Mouse (Mus musculus) urinary bladder, adult 18-20 months (tissue): ENCODE data around the gene Neu3.
"Not testable (repeated sequence)": the region's sequence is repeated elsewhere in the genome, so short reads cannot be mapped to it uniquely, and the experiment has no call there.

Experiments used
- DNase-seq, 2 experiments: peaks; one replicate each; pipeline ENCODE4 v3.0.0; 2022; ENCODE audit warnings: low spot score in 2 of 2, mixed read lengths in 2 of 2

Gene Neu3

DNA sequence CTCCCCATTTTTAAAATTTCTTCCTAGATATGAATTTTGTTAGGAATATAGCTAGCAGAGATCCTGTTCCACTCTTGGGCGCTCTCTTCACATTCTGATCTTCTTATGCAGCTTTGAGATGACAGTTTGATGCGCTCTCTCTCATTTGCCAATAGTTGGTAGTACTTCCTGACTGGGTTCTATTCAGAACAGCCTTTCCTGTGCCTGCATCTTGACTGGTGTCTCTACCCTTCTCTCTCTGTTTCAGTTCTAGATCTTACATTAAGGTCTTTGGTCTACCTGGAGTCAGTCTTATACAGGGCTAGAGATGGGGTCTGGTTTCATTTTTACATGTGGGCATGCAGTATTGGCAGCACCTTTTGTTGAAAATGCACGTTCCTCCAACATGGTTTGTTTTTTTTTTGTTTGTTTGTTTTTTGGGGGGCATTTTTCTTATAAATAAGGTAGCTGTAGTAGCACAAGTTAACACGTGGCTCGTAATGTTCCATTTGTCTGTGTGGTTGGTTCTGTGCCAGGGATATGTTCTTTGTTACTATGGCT, 6.2 kb upstream of the Neu3 start:
- no peak for DNase-seq

DNA sequence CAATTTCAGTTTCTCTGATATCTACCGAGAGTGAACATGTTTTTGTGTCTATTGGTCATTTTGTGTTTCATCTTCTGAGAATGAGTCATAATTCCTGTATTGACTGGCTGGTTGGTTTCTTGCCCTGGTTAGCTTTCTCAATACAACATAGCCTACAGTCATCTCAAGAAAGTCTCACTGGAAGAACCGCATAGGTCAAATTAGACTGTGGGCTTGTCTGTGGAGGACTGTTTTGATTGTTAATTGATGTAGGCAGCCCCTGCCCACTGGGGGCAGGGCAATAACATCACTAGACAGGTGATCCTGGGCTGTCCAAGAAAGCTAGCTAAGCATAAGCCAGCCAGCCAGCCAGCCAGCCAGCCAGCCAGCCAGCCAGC, 5.6 kb upstream of the Neu3 start:
- no peak for DNase-seq

DNA sequence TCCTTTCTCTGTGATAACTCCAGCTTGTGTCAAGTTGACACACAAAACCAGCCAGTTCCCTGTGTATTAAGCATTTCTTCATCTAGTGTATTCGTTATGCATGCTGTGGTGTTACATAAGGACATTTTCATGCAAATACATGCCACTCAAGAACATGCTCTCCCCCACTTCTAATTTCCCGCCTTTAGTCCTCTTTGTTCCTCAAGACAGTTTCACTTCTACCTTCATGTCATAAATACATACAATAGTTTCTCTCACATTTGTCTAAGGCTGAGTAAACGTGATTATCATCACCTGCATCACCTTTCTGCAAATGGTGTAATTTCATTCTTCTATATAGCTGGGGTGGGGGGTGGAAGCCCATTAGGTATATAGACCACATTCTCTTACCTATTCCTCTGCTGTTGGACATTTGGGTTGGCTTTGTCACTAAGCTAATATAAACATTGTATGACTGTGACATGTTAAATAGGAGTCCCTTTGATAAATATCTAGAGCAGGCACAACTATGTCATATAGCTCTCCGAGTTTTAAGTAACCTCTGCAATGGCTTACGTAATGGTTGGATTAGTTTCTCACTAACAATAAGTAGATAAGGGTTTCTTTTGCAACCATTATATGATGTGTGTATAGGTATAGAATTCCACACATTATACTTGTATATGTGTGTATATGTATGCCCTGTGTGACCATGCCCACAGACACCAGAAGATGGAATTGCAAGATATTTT, 5.1 kb upstream of the Neu3 start:
- no peak for DNase-seq

DNA sequence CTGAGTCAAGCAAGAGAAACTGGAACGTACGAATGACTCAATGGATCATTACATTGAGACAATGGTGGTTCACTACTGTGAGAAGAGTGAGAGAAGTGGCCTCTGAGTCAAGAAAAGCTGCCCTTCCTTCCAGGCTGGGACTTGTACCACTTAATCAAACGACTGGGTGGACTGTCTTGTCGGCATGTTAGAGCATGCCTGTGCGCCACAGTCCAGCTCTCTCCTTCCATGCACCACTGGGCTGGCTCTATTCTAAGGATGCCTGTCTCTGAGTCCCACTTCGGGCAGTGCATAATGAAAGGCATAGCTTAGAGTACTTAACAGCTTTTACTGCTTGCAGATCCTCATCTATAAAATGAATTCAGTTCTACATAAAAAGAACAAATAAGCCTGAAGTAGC, 2.1 kb downstream of the Neu3 start:
- no peak for DNase-seq

DNA sequence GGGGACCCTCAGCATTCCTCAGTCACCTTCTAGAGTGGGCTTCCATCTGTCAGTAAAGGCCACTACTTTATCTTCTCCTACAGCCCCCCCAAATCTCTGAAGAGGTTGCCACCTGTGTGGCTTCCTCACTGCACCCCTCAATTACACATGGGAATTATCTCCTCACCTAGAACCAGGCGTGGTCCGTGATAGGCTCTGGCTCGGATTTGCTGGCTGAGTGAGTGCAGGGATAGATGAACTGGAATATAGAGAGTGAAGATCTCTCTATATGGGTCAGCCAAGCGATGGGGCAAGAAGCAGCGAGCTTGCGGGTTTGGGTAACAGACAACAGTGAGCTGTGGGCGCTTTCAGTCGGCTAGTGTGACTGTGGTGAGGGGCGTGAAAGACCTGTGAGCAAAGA, 2.7 kb downstream of the Neu3 start:
- no peak for DNase-seq

DNA sequence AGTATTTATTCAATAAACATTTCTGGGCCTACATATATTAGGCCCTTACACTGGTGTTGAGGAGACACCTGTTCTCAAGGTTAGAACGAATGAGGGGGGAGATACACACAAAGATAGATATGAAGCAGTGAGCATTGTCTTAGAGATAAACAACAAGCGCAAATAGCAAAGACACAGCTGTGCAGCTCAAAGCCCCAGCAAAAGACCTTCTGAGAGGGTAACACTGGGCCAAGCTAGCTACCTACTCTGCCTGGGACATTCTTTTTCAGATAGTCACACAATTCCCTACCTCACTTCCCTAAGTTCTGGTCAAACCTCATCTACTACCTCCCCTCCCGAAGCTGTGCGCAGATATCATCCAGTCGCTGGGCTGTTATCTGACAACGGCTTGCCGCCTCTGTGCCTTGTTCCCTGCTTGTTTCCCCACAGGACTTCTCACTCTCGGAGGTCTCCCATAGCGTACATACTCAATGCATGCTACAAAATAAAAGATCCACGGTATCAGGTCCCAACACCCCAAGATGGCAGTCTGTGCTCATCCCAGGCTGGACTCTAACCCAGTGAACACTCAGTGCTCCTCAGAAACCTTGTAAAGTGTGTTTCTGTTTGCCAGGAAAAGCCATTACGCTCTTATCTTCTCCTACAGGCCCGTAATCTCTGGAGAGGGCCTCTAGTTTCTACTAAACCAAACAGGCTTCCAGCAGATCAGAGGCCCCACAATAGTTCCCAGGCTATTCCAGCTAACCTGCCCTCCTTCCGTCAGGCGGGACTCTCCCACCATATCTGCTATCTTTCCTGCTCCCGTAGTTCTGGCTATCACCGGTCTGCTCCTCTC, 3.4 kb downstream of the Neu3 start:
- no peak for DNase-seq

DNA sequence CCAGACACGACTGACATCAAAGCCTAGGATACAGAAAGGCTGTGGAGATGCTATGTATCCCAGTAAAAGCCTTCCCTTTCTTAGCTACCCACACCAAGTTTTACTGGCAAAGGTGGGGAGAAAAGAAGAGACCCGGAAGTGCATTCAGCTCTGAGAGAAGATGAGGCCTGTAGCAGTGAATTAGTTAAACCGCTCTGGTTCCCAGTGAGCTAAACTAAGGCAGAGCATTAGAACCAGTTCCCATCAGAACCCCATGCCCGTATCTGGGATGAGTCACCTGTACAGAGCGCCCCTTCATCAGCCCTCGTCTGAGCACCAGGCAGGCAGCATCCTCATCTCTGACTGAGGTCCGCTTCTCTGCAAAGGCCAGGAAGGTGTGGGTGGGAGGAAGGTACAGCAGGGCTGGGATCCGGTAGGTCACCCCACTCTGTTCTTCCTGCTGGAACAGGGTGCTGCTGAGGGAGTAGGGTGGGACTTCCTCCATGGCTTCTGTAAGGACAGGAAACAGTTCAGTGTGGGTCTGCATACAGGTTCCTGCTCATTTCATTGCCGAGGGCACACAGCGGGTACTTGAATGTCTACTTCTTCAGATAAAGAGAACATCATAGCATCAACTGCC, 5.1 kb downstream of the Neu3 start:
- no peak for DNase-seq

DNA sequence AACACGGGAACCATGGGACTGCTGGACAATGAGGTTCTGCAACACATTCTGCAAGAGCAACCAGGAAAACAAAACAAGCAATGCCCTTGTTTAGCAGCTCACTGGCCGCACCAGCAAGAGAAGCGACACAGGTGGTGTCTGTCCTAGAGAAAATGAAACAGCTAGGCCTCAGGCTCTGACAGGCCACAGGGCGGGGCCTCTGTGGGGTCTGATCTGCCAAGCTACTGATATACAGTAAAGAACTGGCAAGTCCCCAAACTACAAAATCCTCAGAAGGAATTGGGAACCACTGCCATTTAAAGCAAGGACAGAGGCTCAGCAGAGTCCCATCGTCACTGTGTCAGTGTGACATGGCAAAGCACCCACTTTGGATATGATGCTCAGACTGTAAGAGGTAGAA, 5.8 kb downstream of the Neu3 start:
- no peak for DNase-seq

DNA sequence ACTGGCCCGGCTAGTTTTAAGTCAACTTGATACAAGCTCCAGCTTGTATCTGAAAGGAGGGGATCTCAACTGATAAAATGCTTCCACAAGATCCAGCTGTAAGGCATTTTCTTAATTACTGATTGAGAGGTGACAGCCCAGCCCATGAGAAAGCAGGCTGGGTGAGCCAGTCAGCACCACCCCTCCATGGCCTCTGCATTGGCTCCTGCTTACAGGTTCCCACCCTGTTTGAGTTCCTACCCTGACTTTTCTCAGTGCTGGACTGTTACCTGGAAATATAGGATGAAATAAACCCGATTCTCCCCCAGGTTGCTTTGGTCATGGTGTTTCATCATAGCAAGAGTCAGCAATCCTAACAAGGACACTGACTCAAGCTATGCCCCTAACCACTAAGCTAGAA, 6.3 kb downstream of the Neu3 start:
- no peak for DNase-seq

DNA sequence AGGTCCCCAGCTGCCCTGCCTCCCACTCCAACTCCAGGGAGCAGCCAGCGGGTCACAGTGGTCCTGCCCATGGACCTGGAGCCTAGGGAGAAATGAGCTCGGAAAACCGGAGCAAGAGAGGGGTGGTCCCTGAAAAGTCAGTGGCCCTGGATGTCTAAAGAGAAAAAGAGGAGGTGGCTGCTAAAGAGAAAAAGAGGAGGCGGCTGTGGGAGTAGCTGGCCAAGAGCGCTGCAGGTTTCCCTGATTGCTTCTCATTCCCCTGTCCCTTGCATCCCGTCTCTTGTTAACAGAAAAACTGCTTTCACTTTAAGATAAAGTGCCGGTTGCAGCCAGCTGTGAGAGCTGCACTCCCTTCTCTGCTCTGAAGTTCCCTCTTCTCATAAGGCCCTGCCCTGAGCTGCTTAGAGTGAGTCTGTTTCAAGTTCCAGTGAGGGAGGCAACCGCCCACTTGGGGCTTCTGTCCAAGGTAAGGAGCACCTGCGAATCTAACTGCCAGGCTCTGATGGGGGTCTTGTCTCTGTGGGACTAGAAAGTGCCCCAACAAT, 10.0 kb downstream of the Neu3 start:
- DNase-seq, result not testable (repeated sequence)

DNA sequence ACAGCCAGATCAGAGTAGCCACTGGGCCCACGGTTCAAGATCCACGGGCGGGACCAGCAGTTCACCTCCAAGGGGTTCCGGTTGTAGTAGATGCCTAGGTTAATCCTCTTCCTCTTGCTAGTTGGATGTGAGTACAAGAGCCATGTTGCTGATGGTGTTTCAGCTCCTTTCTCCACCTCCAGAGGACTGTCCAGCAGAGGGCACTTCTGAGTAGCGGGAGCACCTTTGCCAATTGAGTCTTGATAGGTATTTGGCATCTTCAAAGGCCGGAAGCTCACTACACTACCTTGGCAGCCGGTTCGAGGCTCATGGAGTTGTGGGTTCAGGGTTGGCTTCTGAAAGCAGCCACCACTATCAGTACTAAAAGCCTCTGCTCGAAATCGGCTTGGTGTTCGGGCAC, 14.8 kb downstream of the Neu3 start:
- DNase-seq, result peak in 1 of 2 experiments; percentile 40

DNA sequence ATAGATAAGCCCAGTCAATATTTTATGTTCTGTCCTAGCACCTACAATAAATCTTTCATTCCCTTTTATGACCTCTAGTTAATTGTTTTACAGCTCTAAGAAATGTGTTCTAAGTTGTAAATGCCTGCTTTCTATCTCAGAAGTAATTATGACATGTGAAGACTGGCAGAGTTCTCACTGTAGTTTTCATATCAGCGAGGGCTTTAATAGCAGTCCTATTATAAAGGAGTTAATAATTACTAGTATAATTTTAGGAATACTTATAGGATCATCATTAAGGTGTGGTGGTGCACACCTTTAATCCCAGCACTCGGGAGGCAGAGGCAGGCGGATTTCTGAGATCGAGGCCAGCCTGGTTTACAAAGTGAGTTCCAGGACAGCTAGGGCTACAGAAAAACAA, 16.6 kb downstream of the Neu3 start:
- DNase-seq, result no peak

DNA sequence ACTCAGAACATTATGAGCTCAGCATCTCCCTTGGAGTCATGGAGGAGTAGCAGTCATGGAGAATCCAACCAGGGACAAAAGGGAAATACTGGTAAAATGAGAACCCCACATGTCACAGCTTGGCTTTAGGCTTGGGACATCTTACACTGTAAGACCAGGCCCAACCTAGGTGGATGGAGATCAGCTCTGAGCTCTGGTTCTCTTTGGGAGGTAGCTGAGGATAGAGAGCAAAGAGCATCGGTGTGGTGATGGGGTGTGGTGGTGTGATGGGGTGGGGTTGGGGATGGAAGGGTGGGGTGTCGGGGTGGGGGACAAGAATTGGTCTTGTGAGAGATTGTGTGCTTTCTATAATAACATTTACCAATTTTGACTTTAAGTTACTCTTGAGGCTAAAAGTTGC, 17.4 kb downstream of the Neu3 start:
- no peak for DNase-seq

DNA sequence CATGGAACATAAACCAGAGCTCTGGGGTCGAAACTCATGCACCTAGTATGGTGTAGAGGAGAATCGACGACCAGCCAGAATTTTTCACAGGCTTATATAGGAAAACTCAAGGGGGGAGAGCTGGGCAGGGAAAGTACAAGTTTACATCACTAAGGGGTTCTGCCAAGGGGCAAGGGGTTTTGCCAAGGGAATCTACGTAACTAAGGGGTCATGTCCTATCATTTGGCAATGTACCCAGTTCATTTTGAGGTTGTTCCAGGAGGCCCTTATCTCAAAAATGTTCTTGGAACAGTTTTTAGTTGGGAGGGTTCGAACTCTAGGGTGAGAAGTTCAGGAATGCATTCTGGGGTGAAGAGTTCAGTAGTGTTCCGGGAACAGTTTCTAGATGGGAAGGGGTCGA, 21.2 kb downstream of the Neu3 start:
- not testable (repeated sequence) for DNase-seq

DNA sequence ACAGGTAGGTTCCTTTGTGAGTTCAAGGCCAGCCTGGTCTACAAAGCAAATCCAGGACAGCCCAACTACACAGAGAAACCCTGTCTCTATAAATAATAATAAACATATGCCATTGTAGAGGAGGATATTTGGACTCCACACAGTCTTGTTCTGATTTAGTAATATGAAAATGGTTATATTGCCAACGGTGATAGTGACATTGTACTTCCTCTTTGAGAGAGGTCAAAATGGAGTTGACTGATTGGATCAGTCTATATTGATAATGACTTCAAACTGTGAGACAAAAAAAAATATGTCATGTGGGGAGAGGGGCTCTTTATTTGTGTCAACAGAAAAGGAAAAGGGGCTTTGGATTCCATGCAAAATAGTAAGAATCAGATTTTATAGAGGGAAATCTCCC, 22.9 kb downstream of the Neu3 start:
- DNase-seq, result no peak

DNA sequence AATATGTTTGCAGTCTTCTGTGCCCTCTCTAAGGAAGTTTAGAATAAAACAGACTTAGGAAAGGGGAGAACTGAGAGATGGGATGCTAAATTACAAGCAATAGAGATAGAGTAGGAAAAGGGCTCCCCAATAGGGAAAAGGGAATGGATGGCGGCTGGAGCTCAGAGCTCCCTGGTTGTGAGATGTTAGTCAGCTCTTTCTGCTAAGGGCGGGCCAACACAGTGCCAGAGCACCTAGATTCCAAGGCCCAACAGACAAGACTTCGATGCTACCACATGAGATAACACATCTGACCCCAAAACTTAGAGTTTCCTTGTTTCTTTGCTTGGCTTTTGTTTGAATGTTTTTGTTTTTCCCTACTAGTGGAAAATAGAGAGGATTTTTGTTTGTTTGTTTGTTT, 24.2 kb downstream of the Neu3 start:
- not testable (repeated sequence) for DNase-seq

DNA sequence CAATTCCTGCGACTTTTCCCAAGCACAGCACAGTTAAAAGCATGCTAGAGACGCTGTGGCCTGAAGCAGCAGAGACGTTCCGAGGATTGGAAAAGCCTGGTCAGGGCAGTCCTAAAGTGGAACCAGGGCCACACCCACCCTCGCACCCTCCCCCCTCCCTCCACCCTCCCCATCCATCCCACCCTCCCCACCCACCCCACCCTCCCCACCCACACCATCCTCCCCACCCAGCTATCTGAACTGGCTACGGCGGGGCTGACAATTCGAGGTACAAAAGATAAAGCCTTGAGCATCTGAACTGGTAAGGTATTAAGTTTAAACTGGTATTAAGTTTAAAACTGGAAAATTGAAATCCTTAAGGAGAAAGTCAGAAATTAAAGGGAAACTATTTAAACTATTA, 24.7 kb downstream of the Neu3 start:
- no peak for DNase-seq

DNA sequence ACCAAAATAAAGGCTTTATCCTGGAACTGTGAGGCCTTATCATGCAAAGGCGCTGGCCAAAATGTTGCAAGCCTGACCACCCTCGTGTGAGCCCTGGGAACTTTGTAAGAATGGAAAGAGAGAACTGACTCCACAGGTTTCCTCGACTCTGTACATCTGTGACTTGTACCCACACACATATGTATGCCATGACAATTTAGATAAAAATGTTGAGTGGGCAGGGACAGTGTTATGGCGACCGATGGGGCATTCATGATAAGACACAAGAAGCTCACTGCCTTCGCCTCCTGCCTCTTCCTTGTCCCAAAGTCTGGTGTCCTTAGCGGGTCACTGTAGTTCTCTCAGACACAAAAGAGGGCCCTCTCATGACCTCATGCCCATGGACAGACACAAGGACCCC, 29.1 kb downstream of the Neu3 start:
- no peak for DNase-seq

DNA sequence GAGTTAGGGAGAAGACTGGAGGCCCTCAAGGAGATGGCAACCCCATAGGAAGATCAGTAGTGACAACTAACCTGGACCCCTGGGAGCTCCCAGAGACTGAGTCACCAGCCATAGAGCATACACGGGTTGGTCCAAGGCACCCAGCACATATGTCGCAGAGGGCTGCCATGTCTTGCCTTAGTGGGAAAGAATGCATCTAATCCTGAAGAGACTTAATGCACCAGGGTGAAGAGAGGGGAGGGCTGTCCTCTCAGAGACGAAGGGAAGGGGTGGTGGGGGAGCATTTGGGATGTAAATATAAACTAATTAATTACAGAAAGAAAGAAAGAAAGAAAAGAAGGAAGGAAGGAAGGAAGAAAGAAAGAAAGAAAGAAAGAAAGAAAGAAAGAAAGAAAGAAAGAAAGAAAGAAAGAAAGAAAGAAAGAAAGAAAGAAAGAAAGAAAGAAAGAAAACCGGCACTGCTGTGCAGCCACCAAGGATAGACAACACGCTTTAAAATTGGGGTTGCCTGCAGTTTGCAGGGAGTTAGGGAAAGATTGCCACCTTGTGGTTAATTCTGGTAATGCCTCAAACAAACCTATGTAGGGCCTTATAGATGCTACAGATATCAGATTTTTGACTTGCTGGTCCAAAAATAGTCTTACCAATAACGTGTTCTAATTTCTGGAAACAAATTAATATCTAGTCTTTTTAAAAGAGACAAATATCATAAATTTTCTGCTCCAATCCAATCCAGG, 30.1 kb downstream of the Neu3 start:
- peak in 1 of 2 experiments; percentile 24 for DNase-seq

DNA sequence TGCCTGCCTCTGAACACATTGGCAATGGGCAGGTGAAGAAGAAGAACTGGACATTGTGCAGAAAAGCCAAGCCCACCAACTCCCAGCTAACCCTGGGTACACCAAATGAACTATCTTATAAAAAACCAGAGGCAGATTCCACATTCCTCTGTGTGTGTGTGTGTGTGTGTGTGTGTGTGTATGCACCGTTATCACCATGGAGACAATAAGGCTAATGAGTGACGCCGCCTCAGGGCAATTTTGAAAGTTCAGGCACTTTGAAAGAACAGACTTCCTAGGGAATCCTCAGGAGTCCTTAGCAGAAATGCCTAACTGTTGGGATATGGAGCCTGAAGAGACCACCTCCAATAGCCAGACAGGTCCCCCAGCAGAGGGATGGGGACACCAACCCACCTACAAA, 31.0 kb downstream of the Neu3 start:
- DNase-seq, result no peak

DNA sequence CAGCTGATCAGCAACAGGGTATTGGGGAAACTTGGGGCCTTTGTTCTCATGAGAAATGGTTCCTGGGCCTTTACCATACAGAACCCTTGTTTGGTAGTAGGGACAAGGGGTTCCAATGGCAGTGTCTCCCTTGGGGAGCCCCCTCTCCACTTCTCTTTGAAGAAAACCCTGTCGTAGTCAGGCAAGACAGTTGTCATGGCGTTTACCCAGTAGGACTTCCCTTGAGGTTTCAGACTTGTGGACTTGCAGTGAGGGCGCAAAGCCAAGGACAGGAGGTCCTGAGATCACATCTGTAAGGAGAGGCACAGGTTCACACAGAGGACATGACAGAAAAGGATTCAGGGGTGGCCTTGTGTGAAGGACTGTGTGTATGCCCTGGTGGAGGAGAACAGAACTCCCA, 31.7 kb downstream of the Neu3 start:
- DNase-seq, result no peak
